27 mouse cellular contexts compared by ENCODE assay signal in genomic region chr6:128581508-128581907, GRCm38 (mm10). TPM values are rescaled to one million over a fixed set of nuclear protein-coding genes. Genes with fewer than 3 reads are reported as not detected.
DNase-seq lines count a peak whose midpoint lies in the region; ATAC-seq lines count a peak whose summit lies in the region.
"Had no signal": no experiment of that assay in that cellular context is flagged by ENCODE, and none has a peak within 500 bp of the region (broad histone marks: within the 10 kb centered on the region; RNA-seq: fewer than 3 reads in every experiment).

A2ml1 (minus strand) TSS chr6:128581608.

- no peaks in the 10 kb centered on the region for H3K36me3 ChIP-seq in embryonic facial prominence, embryonic 15.5 days
- no peaks in the 10 kb centered on the region for H3K36me3 ChIP-seq in embryonic facial prominence, embryonic 10.5 days (replicated peaks)
- H3K36me3 ChIP-seq in kidney, embryonic 16.5 days (ENCODE audit: insufficient read depth, low read length) = no peaks in the 10 kb centered on the region
- H3K36me3 ChIP-seq in liver, embryonic 15.5 days (replicated peaks) = no peaks in the 10 kb centered on the region
- H3K36me3 ChIP-seq in liver, embryonic 12.5 days = no peaks in the 10 kb centered on the region
- H3K36me3 ChIP-seq: forebrain, embryonic 10.5 days; heart, embryonic 13.5 days; hindbrain, embryonic 13.5 days; midbrain, embryonic 15.5 days; neural tube, embryonic 15.5 days had no signal

- 60% methylated on average over 11 of the region's 11 CpGs for WGBS in embryonic facial prominence, embryonic 15.5 days
- WGBS in embryonic facial prominence, embryonic 10.5 days = 72% methylated on average over 11 of the region's 11 CpGs
- 21% methylated on average over 11 of the region's 11 CpGs for whole genome bisulfite sequencing in kidney, embryonic 16.5 days
- 50% methylated on average over 11 of the region's 11 CpGs for WGBS in liver, embryonic 15.5 days (ENCODE audit: insufficient replicate concordance)
- WGBS in liver, embryonic 12.5 days (ENCODE audit: insufficient replicate concordance) = 61% methylated on average over 11 of the region's 11 CpGs

- no peaks in the 10 kb centered on the region for H3K27me3 ChIP-seq in embryonic facial prominence, embryonic 15.5 days
- no peaks in the 10 kb centered on the region for H3K27me3 ChIP-seq in embryonic facial prominence, embryonic 10.5 days (replicated peaks; ENCODE audit: low read depth, poor library complexity, severe bottlenecking)
- no peaks in the 10 kb centered on the region for H3K27me3 ChIP-seq in kidney, embryonic 16.5 days (ENCODE audit: insufficient read depth, low read length)
- H3K27me3 ChIP-seq in liver, embryonic 15.5 days = no peaks in the 10 kb centered on the region
- H3K27me3 ChIP-seq in liver, embryonic 12.5 days (replicated peaks) = no peaks in the 10 kb centered on the region
- H3K27me3 ChIP-seq: heart, embryonic 13.5 days; hindbrain, embryonic 13.5 days; midbrain, embryonic 15.5 days; neural tube, embryonic 15.5 days had no signal

- H3K4me1 ChIP-seq in embryonic facial prominence, embryonic 15.5 days = no peaks in the 10 kb centered on the region
- 0 out of 2 replicates have a peak, but pooled peaks cover 5% of the 10 kb centered on the region for H3K4me1 ChIP-seq in embryonic facial prominence, embryonic 10.5 days
- H3K4me1 ChIP-seq in kidney, embryonic 16.5 days (ENCODE audit: insufficient read depth, low read length) = no peaks in the 10 kb centered on the region
- H3K4me1 ChIP-seq in liver, embryonic 15.5 days (replicated peaks) = peaks cover 3% of the 10 kb centered on the region; the same call in 1 of the 2 replicates
- no peaks in the 10 kb centered on the region for H3K4me1 ChIP-seq in liver, embryonic 12.5 days
- H3K4me1 ChIP-seq: heart, embryonic 13.5 days; hindbrain, embryonic 13.5 days; midbrain, embryonic 15.5 days; neural tube, embryonic 15.5 days had no signal

- DNase-seq in embryonic facial prominence, embryonic 10.5 days (ENCODE audit: low spot score) = no peak
- no peak for DNase-seq in kidney, adult 18-20 months
- DNase-seq in left cerebral cortex, postnatal 36 days (ENCODE audit: low spot score in 2 of 2) = no peak
- DNase-seq: adrenal gland, postnatal 10 days; cerebellum, adult 9-11 months; embryo, embryonic 11 days; forebrain, postnatal 0 days; gastrocnemius, adult 2 months; thymus, postnatal 25 days had no signal

- intact Hi-C loops in left cerebral cortex, postnatal 36 days (cut with DNase I) = no loop called here

- ATAC-seq in embryonic facial prominence, embryonic 15.5 days (ENCODE audit: insufficient number of reproducible peaks, low FRiP score, low TSS enrichment, low read depth) = no peak
- no peak for ATAC-seq in kidney, embryonic 16.5 days (ENCODE audit: low FRiP score, low TSS enrichment)
- no peak for ATAC-seq in liver, embryonic 15.5 days (ENCODE audit: insufficient read depth)
- no peak for ATAC-seq in liver, embryonic 12.5 days
- ATAC-seq: activated CD4-positive, CD25-positive, alpha-beta regulatory T cell, adult 4 months; CD4-positive, CD25-positive, alpha-beta regulatory T cell, adult 4 months; forebrain, postnatal 0 days; midbrain, embryonic 15.5 days; Patski had no signal

- no peak within 1 kb of the TSS for H3K4me2 ChIP-seq in embryonic facial prominence, embryonic 15.5 days (replicated peaks)
- H3K4me2 ChIP-seq in kidney, embryonic 16.5 days (replicated peaks; ENCODE audit: low read depth, low read length) = peak within 1 kb of the TSS; percentile 22
- H3K4me2 ChIP-seq in liver, embryonic 15.5 days = no peak within 1 kb of the TSS
- no peak within 1 kb of the TSS for H3K4me2 ChIP-seq in liver, embryonic 12.5 days
- H3K4me2 ChIP-seq: heart, embryonic 13.5 days; hindbrain, embryonic 13.5 days; midbrain, embryonic 15.5 days; neural tube, embryonic 15.5 days had no signal

- no peak within 1 kb of the TSS for H3K27ac ChIP-seq in embryonic facial prominence, embryonic 15.5 days (replicated peaks)
- H3K27ac ChIP-seq in embryonic facial prominence, embryonic 10.5 days (replicated peaks) = no peak within 1 kb of the TSS
- H3K27ac ChIP-seq in kidney, embryonic 16.5 days (ENCODE audit: low read length) = no peak within 1 kb of the TSS
- H3K27ac ChIP-seq in liver, embryonic 15.5 days (replicated peaks) = no peak within 1 kb of the TSS
- no peak within 1 kb of the TSS for H3K27ac ChIP-seq in liver, embryonic 12.5 days
- H3K27ac ChIP-seq: forebrain, embryonic 10.5 days; gastrocnemius, adult 2 months; heart, embryonic 13.5 days; hindbrain, embryonic 13.5 days; liver, embryonic 14.5 days; midbrain, embryonic 15.5 days; neural tube, embryonic 15.5 days had no signal

- H3K4me3 ChIP-seq in embryonic facial prominence, embryonic 15.5 days (replicated peaks) = no peak within 1 kb of the TSS
- no peak within 1 kb of the TSS for H3K4me3 ChIP-seq in embryonic facial prominence, embryonic 10.5 days
- no peak within 1 kb of the TSS for H3K4me3 ChIP-seq in kidney, embryonic 16.5 days (ENCODE audit: low read length)
- no peak within 1 kb of the TSS for H3K4me3 ChIP-seq in liver, embryonic 15.5 days (replicated peaks)
- no peak within 1 kb of the TSS for H3K4me3 ChIP-seq in liver, embryonic 12.5 days
- H3K4me3 ChIP-seq: forebrain, embryonic 10.5 days; gastrocnemius, adult 2 months; heart, embryonic 13.5 days; hindbrain, embryonic 13.5 days; midbrain, embryonic 15.5 days; myocyte; neural tube, embryonic 15.5 days had no signal

- H3K9ac ChIP-seq in embryonic facial prominence, embryonic 15.5 days = no peak within 1 kb of the TSS
- H3K9ac ChIP-seq in kidney, embryonic 16.5 days (replicated peaks; ENCODE audit: low read length) = no peak within 1 kb of the TSS
- no peak within 1 kb of the TSS for H3K9ac ChIP-seq in liver, embryonic 15.5 days
- H3K9ac ChIP-seq in liver, embryonic 12.5 days = no peak within 1 kb of the TSS
- H3K9ac ChIP-seq: forebrain, postnatal 0 days; heart, embryonic 13.5 days; hindbrain, embryonic 13.5 days; liver, embryonic 14.5 days; midbrain, embryonic 15.5 days; neural tube, embryonic 15.5 days had no signal

- no peaks in the 10 kb centered on the region for H3K9me3 ChIP-seq in embryonic facial prominence, embryonic 15.5 days (replicated peaks)
- H3K9me3 ChIP-seq in embryonic facial prominence, embryonic 10.5 days = no peaks in the 10 kb centered on the region
- H3K9me3 ChIP-seq in kidney, embryonic 16.5 days (ENCODE audit: low read length) = no peaks in the 10 kb centered on the region
- H3K9me3 ChIP-seq in liver, embryonic 15.5 days (replicated peaks) = no peaks in the 10 kb centered on the region
- no peaks in the 10 kb centered on the region for H3K9me3 ChIP-seq in liver, embryonic 12.5 days (replicated peaks)
- H3K9me3 ChIP-seq: forebrain, embryonic 10.5 days; heart, embryonic 13.5 days; hindbrain, embryonic 13.5 days; midbrain, embryonic 15.5 days; neural tube, embryonic 15.5 days had no signal

RNA-seq across cellular contexts. Expression of gene A2ml1, which starts in this region (rescaled TPM):
- polyA plus RNA-seq in embryonic facial prominence, embryonic 15.5 days (2015; fragmentation: Nextera tagmentation; extraction: Ambion mirVana) = 6.8 and 10.3 TPM in 2 replicates
- 0.20 TPM in 1 of 2 replicates, not detected in the other for polyA plus RNA-seq in embryonic facial prominence, embryonic 10.5 days (2016; fragmentation: Nextera tagmentation; extraction: Ambion mirVana)
- polyA plus RNA-seq in kidney, embryonic 16.5 days (2015; fragmentation: Nextera tagmentation; extraction: Ambion mirVana) = 0.26 and 0.32 TPM in 2 replicates
- 20.5 and 25.0 TPM in 2 replicates for polyA plus RNA-seq in liver, embryonic 15.5 days (2015; fragmentation: Nextera tagmentation; extraction: Ambion mirVana)
- 1.4 and 1.7 TPM in 2 replicates for polyA plus RNA-seq in liver, embryonic 12.5 days (2016; fragmentation: Nextera tagmentation; extraction: Ambion mirVana)
- 10 to 100 TPM; 11.5 to 15.1 TPM for total RNA-seq in left cerebral cortex, postnatal 36 days (2021)
- total RNA-seq: ES-E14; gastrocnemius, adult 2 months; heart, postnatal 25 days; megakaryocyte-erythroid progenitor cell, adult 5-6 weeks had no signal
- polyA plus RNA-seq: CD4-positive, CD25-positive, alpha-beta regulatory T cell, adult 4 months; forebrain, embryonic 10.5 days; limb, embryonic 11.5 days; myocyte had no signal
